Mouse (Mus musculus) cerebellum, adult 11 months (tissue): Measurements from ENCODE around the gene Tmprss11a.

Source experiments
- DNase-seq: peaks from one replicate; pipeline ENCODE4 v3.0.0; 2022

The Tmprss11a gene

GRCm38 (mm10) chr5:86468890-86469289, at the start of gene Tmprss11a:
TSS of gene Tmprss11a (minus strand) at chr5:86468990.
- no peak for DNase-seq

GRCm38 (mm10) chr5:86518500-86518899, 49.7 kb upstream of the Tmprss11a start, which contains the start of gene Tmprss11g:
TSS of gene Tmprss11g (minus strand) at chr5:86518600.
- DNase-seq = no peak

GRCm38 (mm10) chr5:86511538-86511937, 42.7 kb upstream of the Tmprss11a start:
- DNase-seq = no peak

GRCm38 (mm10) chr5:86493453-86493852, 24.7 kb upstream of the Tmprss11a start:
- DNase-seq = peak; percentile 11

- no peak for DNase-seq
Measured at GRCm38 (mm10) chr5:86482562-86482961, 13.8 kb upstream of the Tmprss11a start.

- DNase-seq = no peak
Measured at GRCm38 (mm10) chr5:86482031-86482430, 13.2 kb upstream of the Tmprss11a start.

- DNase-seq = no peak
Measured at GRCm38 (mm10) chr5:86473859-86474258, 5.1 kb upstream of the Tmprss11a start.

GRCm38 (mm10) chr5:86439306-86439705, 29.5 kb downstream of the Tmprss11a start:
- no peak for DNase-seq

- DNase-seq = no peak
Measured at GRCm38 (mm10) chr5:86438548-86438947, 30.2 kb downstream of the Tmprss11a start.

- no peak for DNase-seq
Measured at GRCm38 (mm10) chr5:86432697-86433096, 36.1 kb downstream of the Tmprss11a start.

- DNase-seq = no peak
Measured at GRCm38 (mm10) chr5:86431096-86431495, 37.7 kb downstream of the Tmprss11a start.

- no peak for DNase-seq
Measured at GRCm38 (mm10) chr5:86421323-86422028, 47.3 kb downstream of the Tmprss11a start.

- no peak for DNase-seq
Measured at GRCm38 (mm10) chr5:86419494-86419893, 49.3 kb downstream of the Tmprss11a start.

- no peak for DNase-seq
Measured at GRCm38 (mm10) chr5:86414280-86414679, 54.5 kb downstream of the Tmprss11a start.

- peak; percentile 12 for DNase-seq
Measured at GRCm38 (mm10) chr5:86410815-86411214, 58.0 kb downstream of the Tmprss11a start.

GRCm38 (mm10) chr5:86407941-86408340, 60.8 kb downstream of the Tmprss11a start:
- DNase-seq = no peak

GRCm38 (mm10) chr5:86407191-86407590, 61.6 kb downstream of the Tmprss11a start:
- DNase-seq = no peak

GRCm38 (mm10) chr5:86373320-86373719, 95.5 kb downstream of the Tmprss11a start, which contains the start of gene Tmprss11d:
TSS of gene Tmprss11d (minus strand) at chr5:86373420.
- DNase-seq = no peak
